Mouse (Mus musculus): ENCODE measurements around the gene Gm11027.

GRCm38 (mm10) chr12:116270538-116270937, 4.6 kb upstream of the Gm11027 start:
- TF ChIP-seq POLR2A (IDR thresholded peaks at IDR 0.05; ENCODE audit: borderline replicate concordance, control insufficient read depth, low read depth, low read length) (no peak), CTCF (IDR thresholded peaks at IDR 0.05; ENCODE audit: control insufficient read depth, insufficient read depth, low read length) (no peak)

All from bone marrow, adult 2 months (tissue).